Mouse (Mus musculus) cortical plate, adult 2 months (tissue): ENCODE results near the gene Tbc1d9b. TPM values are rescaled to one million over a fixed set of nuclear protein-coding genes. Genes with fewer than 3 reads are reported as not detected.

Source experiments
- H3K27ac ChIP-seq: fragments of 200-500 bp; 2 replicates; pipeline ENCODE4 v1.5.1; 2012; ENCODE audit warnings: low read length, control low read depth, inconsistent platforms; ENCODE audit not compliant: insufficient read depth
- H3K4me1 ChIP-seq: fragments of 200-500 bp; 2 replicates; pipeline ENCODE4 v1.6.1; 2011; ENCODE audit warnings: low read length; ENCODE audit not compliant: control insufficient read depth, insufficient read depth
- H3K4me3 ChIP-seq: fragments of 200-500 bp; 2 replicates; pipeline ENCODE4 v1.5.1; 2011; ENCODE audit warnings: mild to moderate bottlenecking, low read length, control low read depth; ENCODE audit not compliant: insufficient read depth
- CTCF ChIP-seq: fragments of 200-500 bp; IDR thresholded peaks from 2 replicates; pipeline ENCODE4 v1.5.1; 2011; ENCODE audit warnings: mild to moderate bottlenecking, control low read depth, low read length; ENCODE audit not compliant: insufficient read depth; ENCODE audit errors: extremely low read depth
- POLR2A ChIP-seq: fragments of 200-500 bp; IDR thresholded peaks from 2 replicates; pipeline ENCODE4 v1.6.1; 2011; ENCODE audit warnings: mild to moderate bottlenecking, low read length, control low read depth; ENCODE audit not compliant: insufficient read depth; ENCODE audit errors: extremely low read depth
- polyA plus RNA-seq: library from polyadenylated mRNA; depleted of rRNA; stranded (reverse); fragments of >200 nt; gene quantifications from 2 replicates; pipeline ENCODE4 v1.2.3, GENCODE M21; 2012

The Tbc1d9b gene
- polyA plus RNA-seq, 1 experiment = 188 TPM

DNA sequence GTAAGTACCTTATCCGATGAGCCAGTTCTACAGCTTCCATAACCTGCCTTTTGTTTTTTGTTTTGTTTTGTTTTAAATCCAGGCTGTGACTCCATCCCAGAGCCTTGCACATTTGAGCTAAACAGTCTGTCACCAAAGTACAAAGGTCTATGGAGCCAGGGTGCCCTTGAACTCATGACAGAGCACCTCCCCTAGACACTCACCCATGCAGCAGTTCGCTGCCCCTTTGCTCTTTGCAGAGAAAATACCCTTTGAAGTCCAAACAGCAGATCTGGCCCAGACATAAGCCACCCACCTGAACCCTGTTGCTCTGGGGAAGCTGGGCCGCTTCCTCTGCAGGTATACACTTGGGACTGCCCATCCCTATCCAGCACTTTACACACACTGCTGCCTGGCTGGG, 70.4 kb downstream of the Tbc1d9b start:
- TF ChIP-seq POLR2A (no peak), CTCF (no peak)
- H3K4me1 ChIP-seq = no peaks in the 10 kb centered on the region
- no peak overlapping the region for H3K27ac ChIP-seq
- no peak overlapping the region for H3K4me3 ChIP-seq

DNA sequence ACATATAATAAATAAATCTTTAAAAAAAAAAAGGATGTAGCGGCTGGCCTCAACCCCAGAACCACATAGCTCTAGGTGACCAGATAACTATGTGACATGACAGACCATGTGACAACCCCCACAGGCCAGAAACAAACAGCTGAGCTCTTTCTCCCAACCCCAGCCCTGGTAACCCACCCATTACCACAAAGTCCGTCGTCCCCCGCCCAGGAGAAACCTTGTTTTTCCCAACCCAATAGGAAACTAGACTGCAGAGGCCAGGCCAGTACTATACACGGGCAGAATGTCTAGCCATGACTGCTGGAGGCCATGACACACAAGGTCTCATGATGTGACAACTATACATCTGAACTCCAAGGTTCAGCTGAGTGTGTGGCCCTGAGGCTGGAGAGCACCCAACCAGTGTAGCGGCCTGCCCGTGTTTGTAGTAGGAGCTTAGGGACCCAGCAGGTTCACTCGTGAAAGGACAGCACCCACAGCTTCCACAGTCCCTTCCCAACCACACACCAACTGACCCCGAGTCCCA, 72.2 kb downstream of the Tbc1d9b start:
- TF ChIP-seq CTCF (no peak), POLR2A (no peak)
- Histone ChIP-seq H3K27ac (no peak overlapping the region), H3K4me3 (no peak overlapping the region), H3K4me1 (peaks cover 3% of the 10 kb centered on the region)

DNA sequence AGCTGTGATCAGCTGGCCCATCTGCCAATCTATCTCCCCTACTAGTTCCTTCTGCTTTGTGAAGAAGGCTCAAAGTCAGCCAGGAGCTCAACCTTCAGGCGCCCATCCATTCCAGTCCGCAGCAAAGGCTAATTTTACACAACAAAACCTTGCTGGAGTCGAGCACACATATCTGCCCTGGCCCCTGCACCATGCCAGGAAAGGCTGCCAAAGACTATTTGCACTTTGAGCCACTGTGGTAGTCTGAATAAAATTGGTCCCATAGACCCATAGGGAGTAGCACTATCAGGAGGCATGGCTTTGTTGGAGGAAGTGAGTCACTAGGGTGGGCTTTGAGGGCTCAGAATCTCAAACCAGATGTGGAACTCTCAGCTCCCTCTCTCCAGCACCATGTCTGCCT, 74.2 kb downstream of the Tbc1d9b start:
- H3K4me1 ChIP-seq = peaks cover 7% of the 10 kb centered on the region
- H3K27ac ChIP-seq = no peak overlapping the region
- H3K4me3 ChIP-seq = no peak overlapping the region
- TF ChIP-seq POLR2A = no peak
- no peak for TF ChIP-seq CTCF

DNA sequence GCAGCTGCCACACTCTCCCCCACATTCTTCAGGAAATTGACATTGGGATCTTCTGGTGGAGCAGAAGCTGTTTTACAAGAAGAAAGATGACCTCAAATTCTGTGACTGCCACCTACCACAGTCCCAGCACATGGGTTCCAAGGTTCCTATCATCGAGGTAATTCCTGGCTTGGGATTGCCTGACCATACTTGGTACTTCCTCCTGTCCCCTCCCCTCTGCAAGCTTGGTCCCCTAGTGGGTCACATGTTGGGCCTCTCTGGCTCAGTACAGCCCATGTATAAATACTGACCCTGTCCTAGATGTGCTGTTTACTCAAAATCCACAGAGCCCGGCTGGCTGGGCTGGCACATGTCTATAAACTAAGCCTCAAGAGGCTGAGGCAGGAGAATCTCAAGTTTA, 74.8 kb downstream of the Tbc1d9b start:
- no peak overlapping the region for H3K27ac ChIP-seq
- H3K4me3 ChIP-seq = no peak overlapping the region
- H3K4me1 ChIP-seq = peaks cover 8% of the 10 kb centered on the region
- no peak for TF ChIP-seq POLR2A
- TF ChIP-seq CTCF = no peak

DNA sequence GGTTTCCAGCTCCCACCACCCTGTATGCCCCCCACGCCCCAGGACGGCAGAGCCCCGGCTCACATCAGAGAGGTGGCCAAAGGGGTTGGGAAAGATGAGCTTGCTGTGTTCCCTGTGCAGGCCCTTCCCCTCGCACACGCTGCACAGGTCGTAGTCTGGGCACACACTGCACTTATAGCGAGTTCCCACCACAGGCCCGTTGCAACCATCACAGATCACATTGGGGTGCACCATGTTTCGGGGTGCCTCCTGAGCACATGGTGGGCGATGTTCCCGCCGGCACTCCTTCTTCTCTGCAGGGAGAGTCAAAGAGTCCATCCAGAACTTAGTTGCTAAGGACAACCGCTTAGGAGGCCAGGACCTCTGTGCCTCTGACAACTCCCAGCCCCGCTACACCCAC, 76.1 kb downstream of the Tbc1d9b start:
- Histone ChIP-seq H3K4me1 (peaks cover 8% of the 10 kb centered on the region), H3K27ac (no peak overlapping the region), H3K4me3 (no peak overlapping the region)
- TF ChIP-seq CTCF = no peak
- TF ChIP-seq POLR2A = no peak

DNA sequence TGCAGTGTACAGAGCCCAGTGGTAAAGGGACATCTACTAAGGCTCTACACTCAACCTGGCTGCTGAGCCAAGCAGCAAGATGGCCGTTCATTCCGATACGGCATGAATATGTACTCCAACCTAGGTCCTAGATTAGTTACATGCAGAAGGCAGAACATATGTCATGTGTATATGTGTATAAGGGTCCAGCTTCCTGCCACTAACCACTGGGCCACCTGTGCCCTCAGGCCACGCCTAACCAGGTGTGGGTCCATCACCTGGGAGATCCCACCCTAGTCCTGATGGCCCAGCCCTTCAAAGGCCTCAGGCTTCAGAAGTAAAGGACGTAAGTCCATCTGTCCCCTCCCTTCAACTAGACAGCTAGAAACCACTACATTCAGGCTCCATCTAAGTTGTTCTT, 76.8 kb downstream of the Tbc1d9b start:
- H3K4me3 ChIP-seq = 0 out of 2 replicates have a peak overlapping the region, but pooled peaks have one; percentile 8
- peaks cover 8% of the 10 kb centered on the region for H3K4me1 ChIP-seq
- TF ChIP-seq CTCF = no peak
- TF ChIP-seq POLR2A = no peak
- no peak overlapping the region for H3K27ac ChIP-seq

DNA sequence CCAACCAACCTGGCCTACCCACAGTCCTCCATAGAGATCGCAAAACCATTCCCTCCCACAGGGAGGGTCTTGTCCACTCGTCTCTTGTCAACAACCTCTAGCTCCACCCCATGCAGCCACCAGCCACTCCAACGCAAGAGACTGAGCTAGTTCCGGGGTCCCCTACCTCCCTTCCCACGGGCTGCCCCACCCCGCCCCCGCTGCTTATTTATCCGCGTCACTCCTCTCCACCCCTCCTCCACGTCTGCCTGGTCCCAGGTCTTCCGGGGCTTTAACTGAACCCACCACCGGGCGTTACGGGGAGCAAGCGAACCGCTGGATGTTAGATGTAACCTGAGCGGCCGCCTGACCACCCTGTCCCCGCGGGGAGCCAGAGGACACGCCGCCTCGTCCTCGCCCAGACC, 78.9 kb downstream of the Tbc1d9b start:
- H3K27ac ChIP-seq = peak overlapping the region; percentile 98
- peaks cover 11% of the 10 kb centered on the region for H3K4me1 ChIP-seq
- TF ChIP-seq POLR2A (peak; percentile 35; the same call in 1 of the 2 replicates), CTCF (no peak)

DNA sequence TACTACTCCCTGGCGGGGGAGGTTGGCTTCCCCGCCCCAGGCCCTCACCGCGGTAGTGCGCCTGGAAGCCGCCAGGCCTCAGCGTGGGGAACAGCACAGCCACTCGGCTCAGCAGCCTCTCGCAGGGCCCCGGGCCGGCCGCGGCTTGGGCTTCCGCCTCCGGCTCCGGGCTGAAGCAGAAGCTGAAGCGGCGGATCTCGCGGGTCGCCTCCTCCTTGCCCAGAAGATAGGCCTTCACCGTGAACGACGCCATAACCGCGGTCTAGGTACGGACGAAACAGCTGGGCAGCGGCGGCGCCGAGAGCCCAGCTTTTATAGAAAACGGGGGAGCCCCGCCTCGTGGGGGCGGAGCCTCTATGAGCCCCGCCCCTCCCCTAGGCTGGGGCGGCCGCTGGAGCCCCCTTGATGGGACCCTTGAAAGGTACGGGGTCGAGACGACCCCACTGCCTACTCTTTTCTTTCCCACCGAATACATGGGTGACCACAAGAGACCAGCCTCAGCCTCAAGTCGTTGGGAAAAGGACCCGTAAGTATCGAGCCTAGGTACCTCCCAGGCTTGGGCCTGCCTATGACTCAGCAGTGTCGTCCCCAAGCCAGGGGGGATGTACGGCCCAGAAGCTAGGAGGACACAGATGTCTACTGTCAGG, 79.4 kb downstream of the Tbc1d9b start, which contains the start of the genes Sqstm1 and Mgat4b:
Gene Sqstm1, minus strand, starts transcription at position 323 of the 647 bp plus-strand sequence.
Gene Mgat4b, plus strand, starts transcription at position 386 of the 647 bp plus-strand sequence.
- TF ChIP-seq CTCF (no peak), POLR2A (peak; percentile 97)
- H3K4me1 ChIP-seq = peaks cover 11% of the 10 kb centered on the region
- H3K4me3 ChIP-seq = peak within 1 kb of the TSS; percentile 82
- peak within 1 kb of the TSS; percentile 98 for H3K27ac ChIP-seq

More for the DNA sequence above, 78.9 kb downstream of the Tbc1d9b start:
- peak overlapping the region; percentile 82 for H3K4me3 ChIP-seq

DNA sequence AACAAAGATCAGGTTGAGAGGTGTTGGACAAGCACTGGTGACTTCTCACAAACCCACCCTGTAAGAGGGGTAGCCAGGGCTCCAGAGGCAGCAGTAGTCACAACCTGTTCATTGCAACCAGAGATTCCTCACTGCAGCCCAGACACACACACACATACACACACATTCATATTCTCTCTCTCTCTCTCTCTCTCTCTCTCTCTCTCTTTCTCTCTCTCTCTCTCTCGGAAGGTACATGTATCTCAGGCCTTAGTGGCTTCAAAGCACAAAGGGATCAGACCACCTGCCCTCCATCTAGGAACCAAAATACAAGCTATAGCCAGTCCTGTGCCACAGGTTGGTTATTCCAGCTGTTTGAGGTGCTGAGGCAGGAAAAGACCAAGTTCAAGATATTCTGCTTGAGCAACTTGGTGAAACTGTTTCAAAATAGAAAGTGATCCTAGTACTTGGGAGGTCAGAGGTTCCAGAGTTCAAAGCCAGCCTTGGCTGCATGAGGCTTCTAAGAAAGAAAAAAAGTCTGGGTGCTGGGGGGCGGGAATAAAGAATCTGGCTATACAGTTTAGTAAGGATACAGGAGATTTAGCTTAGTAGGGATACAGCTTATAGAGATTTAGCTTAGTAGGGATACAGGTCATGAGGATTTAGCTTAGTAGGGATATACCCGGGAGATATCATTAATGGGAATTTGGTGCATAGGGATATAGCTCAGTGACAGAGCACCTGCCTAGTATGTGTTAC, 80.3 kb downstream of the Tbc1d9b start:
- Histone ChIP-seq H3K4me3 (peak overlapping the region; percentile 82), H3K27ac (peak overlapping the region; percentile 98; the same call in 1 of the 2 replicates), H3K4me1 (peaks cover 11% of the 10 kb centered on the region)
- TF ChIP-seq CTCF (no peak), POLR2A (no peak)

DNA sequence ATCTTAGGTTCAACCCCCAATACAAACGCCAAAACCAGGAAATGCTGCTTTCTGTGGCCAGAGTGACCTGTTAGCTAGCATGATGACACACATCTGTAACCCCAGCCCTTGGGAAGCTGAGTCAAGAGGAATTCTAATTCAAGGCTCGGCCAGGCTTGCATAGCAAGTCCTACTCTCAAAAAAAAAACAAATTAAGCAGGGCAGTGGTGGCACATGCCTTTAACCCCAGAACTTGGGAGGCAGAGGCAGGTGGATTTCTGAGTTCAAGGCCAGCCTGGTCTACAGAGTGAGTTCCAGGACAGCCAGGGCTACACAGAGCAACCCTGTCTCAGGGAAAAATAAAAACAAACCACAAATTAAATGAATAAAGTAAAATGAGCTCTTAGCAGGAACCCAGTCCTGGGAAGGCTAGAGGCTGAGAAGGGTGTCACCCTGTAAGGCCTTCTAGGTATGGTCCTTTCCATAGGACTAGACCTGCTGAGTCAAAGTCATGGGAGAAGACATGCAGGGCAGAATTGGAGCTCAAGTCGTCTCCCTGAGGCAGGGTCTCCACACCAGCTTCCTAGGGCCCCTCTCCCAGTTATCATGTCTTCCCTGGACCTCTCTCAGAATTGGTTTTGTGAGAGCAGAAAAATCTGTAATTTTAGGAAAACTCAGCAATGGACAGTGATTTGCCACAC, 81.0 kb downstream of the Tbc1d9b start:
- no peak overlapping the region; the same call in 1 of the 2 replicates for H3K27ac ChIP-seq
- no peak overlapping the region for H3K4me3 ChIP-seq
- peaks cover 11% of the 10 kb centered on the region for H3K4me1 ChIP-seq
- no peak for TF ChIP-seq CTCF
- no peak for TF ChIP-seq POLR2A
